Mouse (Mus musculus) embryonic facial prominence, embryonic 13.5 days (tissue): Measurements from ENCODE around the gene Rapgef2. TPM values are rescaled to one million over a fixed set of nuclear protein-coding genes. Genes with fewer than 3 reads are reported as not detected.

Experiments used
- ATAC-seq: fragments of 200-750 bp; cut with Nextera tagmentation; 2 replicates; pipeline ENCODE4 v1.8.0; 2017; ENCODE audit warnings: low read depth; ENCODE audit not compliant: insufficient number of reproducible peaks, insufficient read depth, low FRiP score, low TSS enrichment
- H3K27ac ChIP-seq: fragments of 300-500 bp; sonication (generic); 2 replicates; pipeline ENCODE4 v1.5.1; 2015; ENCODE audit warnings: moderate library complexity, mild to moderate bottlenecking, inconsistent platforms
- H3K27me3 ChIP-seq: fragments of 300-500 bp; sonication (generic); 2 replicates; pipeline ENCODE4 v1.6.1; 2015; ENCODE audit warnings: mild to moderate bottlenecking, inconsistent platforms
- H3K36me3 ChIP-seq: fragments of 300-500 bp; sonication (generic); 2 replicates; pipeline ENCODE4 v1.6.1; 2015; ENCODE audit warnings: mild to moderate bottlenecking, inconsistent platforms
- H3K4me1 ChIP-seq: fragments of 300-500 bp; sonication (generic); 2 replicates; pipeline ENCODE4 v1.6.1; 2015; ENCODE audit warnings: inconsistent platforms
- H3K4me2 ChIP-seq: fragments of 300-500 bp; sonication (generic); 2 replicates; pipeline ENCODE4 v1.6.1; 2015; ENCODE audit warnings: moderate library complexity, mild to moderate bottlenecking, inconsistent platforms
- H3K4me3 ChIP-seq: fragments of 300-500 bp; sonication (generic); 2 replicates; pipeline ENCODE4 v1.5.1; 2015; ENCODE audit warnings: mild to moderate bottlenecking, inconsistent platforms
- H3K9ac ChIP-seq: fragments of 300-500 bp; sonication (generic); 2 replicates; pipeline ENCODE4 v1.6.1; 2015; ENCODE audit warnings: mild to moderate bottlenecking, inconsistent platforms
- H3K9me3 ChIP-seq: fragments of 300-500 bp; sonication (generic); 2 replicates; pipeline ENCODE4 v1.6.1; 2016; ENCODE audit warnings: inconsistent platforms
- WGBS: fragments of 180-500 bp; shearing (Covaris S2); methylation state at CpG from one replicate; pipeline ENCODE4 v1.1.7; 2015; ENCODE audit warnings: mixed read lengths; 5-methylcytosine and 5-hydroxymethylcytosine counted together
- polyA plus RNA-seq: library from polyadenylated mRNA; unstranded; fragments of >200 nt; fragmentation: Nextera tagmentation; extraction: Ambion mirVana; gene quantifications from 2 replicates; pipeline ENCODE4 v1.2.1, GENCODE M21; 2015

Gene Rapgef2
- polyA plus RNA-seq, 1 experiment from 2014 or later: 8.9 TPM

GRCm38 (mm10) chr3:79275856-79276645 is 10.3 kb downstream of the Rapgef2 start:
- H3K4me2 ChIP-seq: no peak overlapping the region
- no peak for ATAC-seq
- H3K9ac ChIP-seq: no peak overlapping the region
- H3K4me1 ChIP-seq: peaks cover 52% of the 10 kb centered on the region
- no peaks in the 10 kb centered on the region for H3K27me3 ChIP-seq
- H3K36me3 ChIP-seq: no peaks in the 10 kb centered on the region
- no peak overlapping the region for H3K27ac ChIP-seq
- H3K4me3 ChIP-seq: no peak overlapping the region
- WGBS: 74% methylated on average over 11 of the region's 11 CpGs
- no peaks in the 10 kb centered on the region for H3K9me3 ChIP-seq

- Histone ChIP-seq H3K36me3 (no peaks in the 10 kb centered on the region), H3K27me3 (no peaks in the 10 kb centered on the region), H3K27ac (no peak overlapping the region), H3K4me2 (no peak overlapping the region), H3K9ac (no peak overlapping the region), H3K4me3 (no peak overlapping the region), H3K4me1 (peaks cover 71% of the 10 kb centered on the region), H3K9me3 (no peaks in the 10 kb centered on the region)
- ATAC-seq: no peak
- 20% methylated on average over 1 of the region's 1 CpGs for WGBS
Observed at GRCm38 (mm10) chr3:79273350-79273749, 13.0 kb downstream of the Rapgef2 start.

- WGBS: 66% methylated on average over 4 of the region's 4 CpGs
- no peaks in the 10 kb centered on the region for H3K9me3 ChIP-seq
- H3K9ac ChIP-seq: no peak overlapping the region
- H3K4me2 ChIP-seq: no peak overlapping the region
- no peaks in the 10 kb centered on the region for H3K27me3 ChIP-seq
- no peak overlapping the region for H3K27ac ChIP-seq
- no peak for ATAC-seq
- H3K36me3 ChIP-seq: 0 out of 2 replicates have a peak, but pooled peaks cover 2% of the 10 kb centered on the region
- H3K4me1 ChIP-seq: peaks cover 67% of the 10 kb centered on the region
- no peak overlapping the region for H3K4me3 ChIP-seq
Observed at GRCm38 (mm10) chr3:79272939-79273338, 13.4 kb downstream of the Rapgef2 start.

- 67% methylated on average over 12 of the region's 12 CpGs for WGBS
- Histone ChIP-seq H3K27ac (no peak overlapping the region), H3K4me1 (peaks cover 56% of the 10 kb centered on the region), H3K9ac (no peak overlapping the region), H3K27me3 (no peaks in the 10 kb centered on the region), H3K4me3 (no peak overlapping the region), H3K36me3 (0 out of 2 replicates have a peak, but pooled peaks cover 2% of the 10 kb centered on the region), H3K4me2 (no peak overlapping the region), H3K9me3 (no peaks in the 10 kb centered on the region)
- no peak for ATAC-seq
Observed at GRCm38 (mm10) chr3:79270980-79271555, 15.2 kb downstream of the Rapgef2 start.

- peaks cover 45% of the 10 kb centered on the region for H3K4me1 ChIP-seq
- no peak overlapping the region for H3K4me3 ChIP-seq
- H3K4me2 ChIP-seq: no peak overlapping the region
- no peak for ATAC-seq
- H3K36me3 ChIP-seq: 0 out of 2 replicates have a peak, but pooled peaks cover 2% of the 10 kb centered on the region
- H3K9ac ChIP-seq: no peak overlapping the region
- WGBS: 75% methylated on average over 8 of the region's 8 CpGs
- no peak overlapping the region for H3K27ac ChIP-seq
- H3K9me3 ChIP-seq: no peaks in the 10 kb centered on the region
- no peaks in the 10 kb centered on the region for H3K27me3 ChIP-seq
Observed at GRCm38 (mm10) chr3:79269872-79270271, 16.4 kb downstream of the Rapgef2 start.

GRCm38 (mm10) chr3:79266976-79267375 is 19.3 kb downstream of the Rapgef2 start:
- H3K4me3 ChIP-seq: no peak overlapping the region
- H3K27ac ChIP-seq: no peak overlapping the region
- ATAC-seq: no peak
- H3K36me3 ChIP-seq: 0 out of 2 replicates have a peak, but pooled peaks cover 2% of the 10 kb centered on the region
- H3K4me1 ChIP-seq: peaks cover 34% of the 10 kb centered on the region
- no peak overlapping the region for H3K9ac ChIP-seq
- H3K4me2 ChIP-seq: no peak overlapping the region
- 68% methylated on average over 6 of the region's 6 CpGs for WGBS
- H3K27me3 ChIP-seq: no peaks in the 10 kb centered on the region
- no peaks in the 10 kb centered on the region for H3K9me3 ChIP-seq

GRCm38 (mm10) chr3:79261816-79262316 is 24.5 kb downstream of the Rapgef2 start:
- no peak overlapping the region for H3K4me2 ChIP-seq
- H3K27me3 ChIP-seq: no peaks in the 10 kb centered on the region
- no peaks in the 10 kb centered on the region for H3K36me3 ChIP-seq
- H3K9ac ChIP-seq: no peak overlapping the region
- no peak overlapping the region for H3K4me3 ChIP-seq
- H3K4me1 ChIP-seq: peaks cover 6% of the 10 kb centered on the region
- H3K27ac ChIP-seq: 0 out of 2 replicates have a peak overlapping the region, but pooled peaks have one; percentile 17
- H3K9me3 ChIP-seq: peaks cover 3% of the 10 kb centered on the region; the same call in 1 of the 2 replicates
- WGBS: 65% methylated on average over 6 of the region's 6 CpGs
- 0 out of 2 replicates have a peak, but pooled peaks have one; percentile 32 for ATAC-seq

GRCm38 (mm10) chr3:79254023-79254422 is 32.3 kb downstream of the Rapgef2 start:
- H3K27ac ChIP-seq: no peak overlapping the region
- peaks cover 3% of the 10 kb centered on the region; the same call in 1 of the 2 replicates for H3K9me3 ChIP-seq
- peaks cover 11% of the 10 kb centered on the region for H3K4me1 ChIP-seq
- H3K36me3 ChIP-seq: 0 out of 2 replicates have a peak, but pooled peaks cover 2% of the 10 kb centered on the region
- no peak overlapping the region for H3K4me2 ChIP-seq
- no peak overlapping the region for H3K9ac ChIP-seq
- 89% methylated on average over 3 of the region's 3 CpGs for WGBS
- H3K27me3 ChIP-seq: no peaks in the 10 kb centered on the region
- H3K4me3 ChIP-seq: no peak overlapping the region
- ATAC-seq: no peak

- Histone ChIP-seq H3K4me2 (no peak overlapping the region), H3K9ac (no peak overlapping the region), H3K27ac (0 out of 2 replicates have a peak overlapping the region, but pooled peaks have one; percentile 7), H3K36me3 (0 out of 2 replicates have a peak, but pooled peaks cover 2% of the 10 kb centered on the region), H3K27me3 (no peaks in the 10 kb centered on the region), H3K4me3 (no peak overlapping the region), H3K9me3 (peaks cover 3% of the 10 kb centered on the region; the same call in 1 of the 2 replicates), H3K4me1 (peaks cover 11% of the 10 kb centered on the region)
- no peak for ATAC-seq
- 76% methylated on average over 9 of the region's 9 CpGs for WGBS
Observed at GRCm38 (mm10) chr3:79253416-79253815, 32.9 kb downstream of the Rapgef2 start.

GRCm38 (mm10) chr3:79252921-79253394 is 33.4 kb downstream of the Rapgef2 start:
- ATAC-seq: no peak
- 54% methylated on average over 5 of the region's 5 CpGs for WGBS
- Histone ChIP-seq H3K27ac (0 out of 2 replicates have a peak overlapping the region, but pooled peaks have one; percentile 7), H3K4me1 (peaks cover 15% of the 10 kb centered on the region), H3K36me3 (0 out of 2 replicates have a peak, but pooled peaks cover 2% of the 10 kb centered on the region), H3K9ac (no peak overlapping the region), H3K4me2 (no peak overlapping the region), H3K27me3 (no peaks in the 10 kb centered on the region), H3K9me3 (no peaks in the 10 kb centered on the region), H3K4me3 (no peak overlapping the region)

GRCm38 (mm10) chr3:79249955-79250354 is 36.4 kb downstream of the Rapgef2 start:
- Histone ChIP-seq H3K9ac (no peak overlapping the region), H3K36me3 (0 out of 2 replicates have a peak, but pooled peaks cover 2% of the 10 kb centered on the region), H3K4me1 (peaks cover 29% of the 10 kb centered on the region), H3K4me3 (no peak overlapping the region), H3K27me3 (no peaks in the 10 kb centered on the region), H3K9me3 (no peaks in the 10 kb centered on the region), H3K27ac (no peak overlapping the region), H3K4me2 (no peak overlapping the region)
- 43% methylated on average over 1 of the region's 1 CpGs for WGBS
- ATAC-seq: no peak
